Mouse (Mus musculus): ENCODE data around the gene Tmem138. TPM values are rescaled to one million over a fixed set of nuclear protein-coding genes. Genes with fewer than 3 reads are reported as not detected.

Tmem138 gene
- total RNA-seq, 1 experiment: 22.4 TPM

- H3K9me3 ChIP-seq (ENCODE audit: control insufficient read depth, insufficient read depth, low read depth, low read length): no peaks in the 10 kb centered on the region
- peaks cover 26% of the 10 kb centered on the region for H3K36me3 ChIP-seq (ENCODE audit: control insufficient read depth, insufficient read depth, low read length, poor library complexity, severe bottlenecking)
- peak; percentile 64; the same call in 1 of the 2 replicates for TF ChIP-seq HCFC1 (IDR thresholded peaks at IDR 0.05; ENCODE audit: borderline replicate concordance, insufficient read depth, low read length)
- TF ChIP-seq MAFK (IDR thresholded peaks at IDR 0.05; ENCODE audit: insufficient read depth, low read depth, low read length): 0 out of 2 replicates have a peak, but pooled peaks have one; percentile 3
- no peak for TF ChIP-seq CHD2 (IDR thresholded peaks at IDR 0.05; ENCODE audit: low read depth, low read length)
- peak within 1 kb of the TSS; percentile 87 to 96 for H3K4me3 ChIP-seq (ENCODE audit: insufficient read depth in 1 of 2, low read depth in 1 of 2, low read length in 2 of 2, poor library complexity in 1 of 2, severe bottlenecking in 1 of 2)
- peak within 1 kb of the TSS; percentile 99 for H3K9ac ChIP-seq (ENCODE audit: insufficient read depth, low read depth, low read length, poor library complexity, severe bottlenecking)
- in situ Hi-C loops (cut with MboI; ENCODE audit: low sequenced_read_pairs in 2 of 2, unreplicated experiment in 2 of 2): loop anchor here in 1 of 2 experiments (25.0 kb wide), 3 partner anchors 718 to 1693 kb away; partner anchors contain the start of genes B3gat3 and Incenp
- H3K27ac ChIP-seq (ENCODE audit: insufficient read depth, low read depth, low read length, poor library complexity, severe bottlenecking): peak within 1 kb of the TSS; percentile 77
- DNase-seq (ENCODE audit: low read depth, low spot score): peak; percentile 98
- peaks cover 12 to 21% of the 10 kb centered on the region in 2 experiments for H3K4me1 ChIP-seq (ENCODE audit: control insufficient read depth in 2 of 2, insufficient read depth in 2 of 2, low read length in 2 of 2, poor library complexity in 1 of 2)
Measured at GRCm38 (mm10) chr19:10605293-10605900, 28.2 kb upstream of the Tmem138 start, which contains the start of the genes Ddb1 and Tkfc. Gene Ddb1, plus strand, starts transcription at chr19:10605327. Gene Tkfc, minus strand, starts transcription at chr19:10605654.

DNA sequence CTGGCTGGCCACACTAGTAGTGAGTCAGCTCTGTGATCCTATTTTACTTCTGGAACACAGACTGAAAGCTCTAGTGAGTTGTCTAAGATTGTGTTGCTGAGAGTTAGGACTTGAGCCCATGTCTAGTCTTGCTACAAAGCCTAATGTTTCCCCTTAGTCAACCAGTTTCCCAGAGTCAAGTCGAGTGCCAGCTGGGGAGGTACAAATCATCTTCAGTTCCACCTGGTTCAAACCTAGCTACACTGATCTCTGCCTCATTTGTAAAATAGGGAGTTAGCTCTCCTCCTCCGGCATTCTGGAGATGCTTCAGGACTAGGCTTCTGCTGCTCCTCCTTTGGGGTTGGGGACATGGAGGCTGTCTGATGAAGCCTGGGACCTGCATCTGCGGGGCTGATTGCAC lies 27.4 kb upstream of the Tmem138 start:
- H3K27ac ChIP-seq (ENCODE audit: insufficient read depth, low read depth, low read length, poor library complexity, severe bottlenecking): peak overlapping the region; percentile 73; the same call in 1 of the 2 replicates
- no peak for TF ChIP-seq HCFC1 (IDR thresholded peaks at IDR 0.05; ENCODE audit: borderline replicate concordance, insufficient read depth, low read length)
- no peak for TF ChIP-seq ZC3H11A (IDR thresholded peaks at IDR 0.05; ENCODE audit: borderline replicate concordance, low read depth, low read length)
- TF ChIP-seq ZNF384 (IDR thresholded peaks at IDR 0.05; ENCODE audit: low read depth, low read length): no peak
- no peak for TF ChIP-seq CHD2 (IDR thresholded peaks at IDR 0.05; ENCODE audit: low read depth, low read length)
- no peak for TF ChIP-seq MAFK (IDR thresholded peaks at IDR 0.05; ENCODE audit: insufficient read depth, low read depth, low read length)
- H3K4me3 ChIP-seq (ENCODE audit: insufficient read depth in 1 of 2, low read depth in 1 of 2, low read length in 2 of 2, poor library complexity in 1 of 2, severe bottlenecking in 1 of 2): peak overlapping the region; percentile 58 to 87
- H3K36me3 ChIP-seq (ENCODE audit: control insufficient read depth, insufficient read depth, low read length, poor library complexity, severe bottlenecking): peaks cover 20% of the 10 kb centered on the region
- peaks cover 12 to 21% of the 10 kb centered on the region in 2 experiments for H3K4me1 ChIP-seq (ENCODE audit: control insufficient read depth in 2 of 2, insufficient read depth in 2 of 2, low read length in 2 of 2, poor library complexity in 1 of 2)
- in situ Hi-C loops (cut with MboI; ENCODE audit: low sequenced_read_pairs in 2 of 2, unreplicated experiment in 2 of 2): loop anchor here in 1 of 2 experiments (25.0 kb wide), 3 partner anchors 717 to 1692 kb away; partner anchors contain the start of genes B3gat3 and Incenp
- peak overlapping the region; percentile 83; the same call in 1 of the 2 replicates for H3K9ac ChIP-seq (ENCODE audit: insufficient read depth, low read depth, low read length, poor library complexity, severe bottlenecking)
- no peak for DNase-seq (ENCODE audit: low read depth, low spot score)
- H3K9me3 ChIP-seq (ENCODE audit: control insufficient read depth, insufficient read depth, low read depth, low read length): no peaks in the 10 kb centered on the region

DNA sequence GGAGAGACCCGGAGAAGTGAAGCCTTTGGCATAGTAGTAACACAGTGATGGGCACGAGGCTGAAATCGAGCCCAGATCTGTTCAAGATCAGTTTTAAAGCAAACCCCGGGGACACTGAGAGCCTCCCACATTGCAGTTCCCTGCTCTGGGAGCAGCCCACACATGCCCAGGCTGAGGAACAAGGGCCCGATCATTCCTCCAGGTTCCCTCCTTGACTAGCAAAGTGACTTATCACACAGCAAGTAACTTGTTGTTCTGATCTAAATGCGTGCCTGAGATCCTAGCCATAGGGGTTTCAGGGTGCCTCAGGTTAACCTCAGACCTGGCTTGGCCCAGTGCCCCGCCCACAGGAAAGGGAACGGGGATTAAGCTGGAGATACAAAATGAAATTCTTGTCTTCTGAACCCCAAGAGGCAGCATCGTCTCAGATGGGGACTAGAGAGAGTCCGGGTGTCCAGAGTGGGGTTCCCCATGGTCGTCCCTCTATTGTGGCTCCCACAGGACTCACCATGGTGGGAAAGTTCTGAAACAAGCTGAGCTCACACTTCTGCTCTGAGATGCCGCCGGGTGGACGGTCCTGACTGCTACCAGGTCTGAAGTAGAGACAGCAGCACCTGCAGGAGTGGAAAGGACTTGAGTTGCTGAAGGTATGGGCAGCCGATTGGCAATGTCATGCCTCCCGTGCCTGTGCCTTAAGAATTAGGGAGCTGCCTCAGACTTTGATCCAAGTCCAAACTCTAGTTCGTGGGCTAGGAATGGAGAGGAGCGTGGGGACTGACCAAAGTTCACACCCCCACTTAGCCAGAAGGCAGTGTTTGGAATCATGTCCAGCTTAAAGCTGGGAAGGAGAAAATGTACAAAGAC lies 26.7 kb upstream of the Tmem138 start:
- peaks cover 12 to 21% of the 10 kb centered on the region in 2 experiments for H3K4me1 ChIP-seq (ENCODE audit: control insufficient read depth in 2 of 2, insufficient read depth in 2 of 2, low read length in 2 of 2, poor library complexity in 1 of 2)

DNA sequence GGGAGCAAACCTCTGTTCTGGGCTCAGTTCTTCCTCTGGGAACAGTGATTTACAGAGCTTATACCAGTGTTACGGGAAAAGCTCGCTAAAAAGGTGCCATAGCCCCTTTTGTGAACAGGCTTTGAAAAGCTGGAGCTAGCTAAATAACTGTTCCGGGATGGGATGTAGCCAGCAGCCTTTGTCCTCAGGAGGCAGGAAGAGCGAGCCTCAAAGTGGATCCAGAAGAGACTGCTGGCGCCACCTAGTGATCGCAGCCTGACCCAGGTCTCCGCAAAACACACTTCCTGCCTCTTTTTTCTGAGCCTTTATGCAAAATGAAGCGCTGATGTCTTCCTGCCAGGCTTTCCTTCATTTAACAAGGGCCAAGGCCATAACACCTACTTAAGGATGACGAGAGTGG lies 25.6 kb upstream of the Tmem138 start:
- DNase-seq (ENCODE audit: low read depth, low spot score): peak; percentile 86
- peak overlapping the region; percentile 17; the same call in 1 of the 2 replicates for H3K27ac ChIP-seq (ENCODE audit: insufficient read depth, low read depth, low read length, poor library complexity, severe bottlenecking)
- peak; percentile 65; the same call in 1 of the 2 replicates for TF ChIP-seq HCFC1 (IDR thresholded peaks at IDR 0.05; ENCODE audit: borderline replicate concordance, insufficient read depth, low read length)
- TF ChIP-seq ZNF384 (IDR thresholded peaks at IDR 0.05; ENCODE audit: low read depth, low read length): peak; percentile 51; the same call in 1 of the 2 replicates
- TF ChIP-seq MAFK (IDR thresholded peaks at IDR 0.05; ENCODE audit: insufficient read depth, low read depth, low read length): no peak
- no peak for TF ChIP-seq CHD2 (IDR thresholded peaks at IDR 0.05; ENCODE audit: low read depth, low read length)
- 0 out of 2 replicates have a peak, but pooled peaks have one; percentile 2 for TF ChIP-seq ZC3H11A (IDR thresholded peaks at IDR 0.05; ENCODE audit: borderline replicate concordance, low read depth, low read length)
- in situ Hi-C loops (cut with MboI; ENCODE audit: low sequenced_read_pairs in 2 of 2, unreplicated experiment in 2 of 2): loop anchor here in 1 of 2 experiments (25.0 kb wide), 3 partner anchors 715 to 1690 kb away; partner anchors contain the start of genes B3gat3 and Incenp
- H3K4me3 ChIP-seq (ENCODE audit: insufficient read depth in 1 of 2, low read depth in 1 of 2, low read length in 2 of 2, poor library complexity in 1 of 2, severe bottlenecking in 1 of 2): peak overlapping the region; percentile 28 to 41; a peak in 3 of 4 replicates
- H3K4me1 ChIP-seq (ENCODE audit: control insufficient read depth in 2 of 2, insufficient read depth in 2 of 2, low read length in 2 of 2, poor library complexity in 1 of 2): peaks cover 12 to 17% of the 10 kb centered on the region in 2 experiments
- no peaks in the 10 kb centered on the region for H3K9me3 ChIP-seq (ENCODE audit: control insufficient read depth, insufficient read depth, low read depth, low read length)
- peak overlapping the region; percentile 67; the same call in 1 of the 2 replicates for H3K9ac ChIP-seq (ENCODE audit: insufficient read depth, low read depth, low read length, poor library complexity, severe bottlenecking)
- H3K36me3 ChIP-seq (ENCODE audit: control insufficient read depth, insufficient read depth, low read length, poor library complexity, severe bottlenecking): peaks cover 8% of the 10 kb centered on the region

More for the DNA sequence above, 26.7 kb upstream of the Tmem138 start:
- Histone ChIP-seq H3K9ac (ENCODE audit: insufficient read depth, low read depth, low read length, poor library complexity, severe bottlenecking) (peak overlapping the region; percentile 46), H3K9me3 (ENCODE audit: control insufficient read depth, insufficient read depth, low read depth, low read length) (no peaks in the 10 kb centered on the region), H3K4me3 (ENCODE audit: insufficient read depth in 1 of 2, low read depth in 1 of 2, low read length in 2 of 2, poor library complexity in 1 of 2, severe bottlenecking in 1 of 2) (peak overlapping the region in 1 of 2 experiments; percentile 9; a peak in 1 of 4 replicates), H3K36me3 (ENCODE audit: control insufficient read depth, insufficient read depth, low read length, poor library complexity, severe bottlenecking) (peaks cover 17% of the 10 kb centered on the region), H3K27ac (ENCODE audit: insufficient read depth, low read depth, low read length, poor library complexity, severe bottlenecking) (peak overlapping the region; percentile 14; the same call in 1 of the 2 replicates)
- no peak for DNase-seq (ENCODE audit: low read depth, low spot score)
- in situ Hi-C loops (cut with MboI; ENCODE audit: low sequenced_read_pairs in 2 of 2, unreplicated experiment in 2 of 2): loop anchor here in 1 of 2 experiments (25.0 kb wide), 3 partner anchors 717 to 1692 kb away; partner anchors contain the start of genes B3gat3 and Incenp
- no peak for TF ChIP-seq CHD2 (IDR thresholded peaks at IDR 0.05; ENCODE audit: low read depth, low read length)

Measured in ES-E14 (cell line).